Mouse (Mus musculus): ENCODE measurements around the gene Enc1. TPM values are rescaled to one million over a fixed set of nuclear protein-coding genes. Genes with fewer than 3 reads are reported as not detected.

Gene Enc1
- polyA plus RNA-seq, 1 experiment from 2014 or later = 0.67 TPM

DNA sequence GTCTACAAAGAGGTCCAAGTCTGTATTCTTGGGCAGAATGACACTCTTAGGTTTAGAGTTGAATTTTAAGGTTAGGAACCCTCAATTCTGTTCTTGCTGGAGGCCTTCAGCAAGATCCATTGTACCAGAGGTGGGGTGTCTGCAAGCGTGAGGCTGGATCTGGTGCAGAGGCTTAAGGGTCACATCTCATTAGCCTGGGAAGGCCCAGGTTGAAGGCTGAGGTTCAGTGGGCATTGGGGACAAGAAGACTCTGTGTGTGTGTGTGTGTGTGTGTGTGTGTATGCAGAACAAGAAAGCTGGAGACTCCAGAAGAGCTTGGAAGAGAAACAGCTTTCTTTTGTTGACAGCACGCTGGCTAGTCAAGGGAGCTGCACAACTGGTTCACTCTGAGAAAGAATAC is 34.9 kb upstream of the Enc1 start:
- Histone ChIP-seq H3K9ac (no peak overlapping the region), H3K4me2 (peak overlapping the region; percentile 68; the same call in 1 of the 2 replicates), H3K4me1 (replicated peaks) (peaks cover 19% of the 10 kb centered on the region; the same call in 1 of the 2 replicates), H3K9me3 (replicated peaks) (no peaks in the 10 kb centered on the region), H3K36me3 (replicated peaks) (no peaks in the 10 kb centered on the region), H3K27ac (replicated peaks) (no peak overlapping the region), H3K4me3 (replicated peaks) (no peak overlapping the region), H3K27me3 (no peaks in the 10 kb centered on the region)
- WGBS (ENCODE audit: insufficient replicate concordance) = 79% methylated on average over 2 of the region's 2 CpGs
- ATAC-seq (ENCODE audit: insufficient read depth) = no peak

GRCm38 (mm10) chr13:97207472-97208111 is 33.3 kb upstream of the Enc1 start:
- Histone ChIP-seq H3K27ac (replicated peaks) (no peak overlapping the region), H3K9me3 (replicated peaks) (no peaks in the 10 kb centered on the region), H3K27me3 (no peaks in the 10 kb centered on the region), H3K4me1 (replicated peaks) (peaks cover 19% of the 10 kb centered on the region; the same call in 1 of the 2 replicates), H3K4me2 (0 out of 2 replicates have a peak overlapping the region, but pooled peaks have one; percentile 20), H3K36me3 (replicated peaks) (no peaks in the 10 kb centered on the region), H3K9ac (no peak overlapping the region), H3K4me3 (replicated peaks) (no peak overlapping the region)
- WGBS (ENCODE audit: insufficient replicate concordance) = 72% methylated on average over 7 of the region's 7 CpGs
- ATAC-seq (ENCODE audit: insufficient read depth) = no peak

- no peaks in the 10 kb centered on the region for H3K36me3 ChIP-seq (replicated peaks)
- H3K9me3 ChIP-seq (replicated peaks) = no peaks in the 10 kb centered on the region
- 32% methylated on average over 7 of the region's 7 CpGs for WGBS (ENCODE audit: insufficient replicate concordance)
- H3K4me1 ChIP-seq (replicated peaks) = peaks cover 19% of the 10 kb centered on the region; the same call in 1 of the 2 replicates
- 0 out of 2 replicates have a peak overlapping the region, but pooled peaks have one; percentile 20 for H3K4me2 ChIP-seq
- no peak overlapping the region for H3K27ac ChIP-seq (replicated peaks)
- no peak overlapping the region for H3K4me3 ChIP-seq (replicated peaks)
- no peak for ATAC-seq (ENCODE audit: insufficient read depth)
- H3K27me3 ChIP-seq = no peaks in the 10 kb centered on the region
- H3K9ac ChIP-seq = no peak overlapping the region
These were observed 32.8 kb upstream of the Enc1 start for GRCm38 (mm10) chr13:97208112-97208478.

GRCm38 (mm10) chr13:97208500-97209010 is 32.4 kb upstream of the Enc1 start:
- H3K4me2 ChIP-seq = no peak overlapping the region
- 31% methylated on average over 3 of the region's 3 CpGs for WGBS (ENCODE audit: insufficient replicate concordance)

DNA sequence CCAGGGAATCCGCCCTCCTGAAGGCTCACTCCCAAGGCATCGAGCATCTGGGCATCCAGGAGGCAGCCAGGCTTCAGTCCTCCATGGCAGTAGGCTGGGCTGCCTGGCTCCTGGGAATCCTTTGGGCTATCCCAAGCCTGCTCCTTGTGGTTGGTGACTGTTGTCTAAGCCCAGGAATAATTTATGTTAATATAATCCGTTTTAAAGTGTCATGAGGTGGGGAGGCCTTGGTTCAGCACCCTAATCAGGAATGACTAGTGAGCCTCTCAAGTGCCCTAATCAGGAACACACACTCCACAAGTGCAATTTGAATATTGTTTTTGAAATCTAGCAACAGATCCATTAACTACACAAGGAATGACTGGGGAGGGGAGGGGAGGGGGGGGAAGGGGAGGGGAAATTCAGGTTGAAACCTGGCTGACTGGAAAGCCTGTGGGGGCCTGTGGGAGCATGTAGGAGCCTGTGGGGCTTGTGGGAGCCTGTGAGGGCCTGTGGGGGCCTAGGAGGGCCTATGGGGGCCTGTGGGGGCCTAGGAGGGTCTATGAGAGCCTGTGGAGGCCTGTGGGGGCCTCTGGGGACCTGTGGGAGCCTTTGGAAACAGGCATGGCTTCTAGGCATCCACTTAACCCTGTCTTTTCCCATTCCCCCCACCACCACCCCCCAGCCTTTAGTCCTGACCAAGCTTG is 26.2 kb upstream of the Enc1 start:
- WGBS (ENCODE audit: insufficient replicate concordance) = 53% methylated on average over 3 of the region's 3 CpGs
- Histone ChIP-seq H3K27ac (replicated peaks) (no peak overlapping the region), H3K4me1 (replicated peaks) (no peaks in the 10 kb centered on the region), H3K36me3 (replicated peaks) (no peaks in the 10 kb centered on the region), H3K9me3 (replicated peaks) (no peaks in the 10 kb centered on the region), H3K4me3 (replicated peaks) (no peak overlapping the region), H3K27me3 (no peaks in the 10 kb centered on the region), H3K4me2 (no peak overlapping the region), H3K9ac (no peak overlapping the region)
- ATAC-seq (ENCODE audit: insufficient read depth) = no peak

More at GRCm38 (mm10) chr13:97208500-97209010, 32.4 kb upstream of the Enc1 start:
- Histone ChIP-seq H3K4me3 (replicated peaks) (no peak overlapping the region), H3K9ac (no peak overlapping the region), H3K36me3 (replicated peaks) (no peaks in the 10 kb centered on the region), H3K27me3 (no peaks in the 10 kb centered on the region), H3K27ac (replicated peaks) (no peak overlapping the region), H3K9me3 (replicated peaks) (no peaks in the 10 kb centered on the region), H3K4me1 (replicated peaks) (peaks cover 19% of the 10 kb centered on the region; the same call in 1 of the 2 replicates)
- ATAC-seq (ENCODE audit: insufficient read depth) = no peak

- H3K9me3 ChIP-seq (replicated peaks) = no peaks in the 10 kb centered on the region
- WGBS (ENCODE audit: insufficient replicate concordance) = 71% methylated on average over 4 of the region's 4 CpGs
- no peak overlapping the region for H3K27ac ChIP-seq (replicated peaks)
- no peak overlapping the region for H3K4me3 ChIP-seq (replicated peaks)
- H3K4me1 ChIP-seq (replicated peaks) = no peaks in the 10 kb centered on the region
- ATAC-seq (ENCODE audit: insufficient read depth) = no peak
- no peaks in the 10 kb centered on the region for H3K36me3 ChIP-seq (replicated peaks)
- H3K4me2 ChIP-seq = no peak overlapping the region
- no peak overlapping the region for H3K9ac ChIP-seq
- no peaks in the 10 kb centered on the region for H3K27me3 ChIP-seq
These were observed 25.3 kb upstream of the Enc1 start for GRCm38 (mm10) chr13:97215563-97215962.

DNA sequence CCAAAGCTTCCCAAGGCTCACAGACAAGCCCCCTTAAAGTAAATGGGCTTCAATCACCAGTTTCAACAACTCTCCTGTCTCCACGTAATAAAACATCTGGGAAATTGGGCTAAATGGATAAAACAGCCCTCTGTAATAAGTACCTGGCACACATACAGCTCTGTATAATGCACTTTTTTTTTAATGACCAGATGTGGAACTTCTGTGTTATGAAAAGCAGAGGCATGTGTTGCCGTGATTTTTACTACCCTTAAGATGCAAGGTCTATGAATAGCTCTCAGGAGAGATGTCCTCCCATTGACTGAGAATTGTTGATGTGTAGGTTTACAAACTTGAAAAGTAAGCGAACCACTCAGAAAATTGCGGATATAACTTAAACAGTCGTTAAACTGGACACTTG is 24.7 kb upstream of the Enc1 start:
- Histone ChIP-seq H3K36me3 (replicated peaks) (no peaks in the 10 kb centered on the region), H3K4me1 (replicated peaks) (no peaks in the 10 kb centered on the region), H3K4me3 (replicated peaks) (no peak overlapping the region), H3K9me3 (replicated peaks) (no peaks in the 10 kb centered on the region), H3K27ac (replicated peaks) (no peak overlapping the region), H3K4me2 (no peak overlapping the region), H3K9ac (no peak overlapping the region), H3K27me3 (no peaks in the 10 kb centered on the region)
- ATAC-seq (ENCODE audit: insufficient read depth) = no peak
- 64% methylated on average over 5 of the region's 5 CpGs for WGBS (ENCODE audit: insufficient replicate concordance)

- Histone ChIP-seq H3K4me1 (replicated peaks) (peaks cover 2% of the 10 kb centered on the region; the same call in 1 of the 2 replicates), H3K9ac (no peak overlapping the region), H3K4me3 (replicated peaks) (no peak overlapping the region), H3K27me3 (no peaks in the 10 kb centered on the region), H3K9me3 (replicated peaks) (no peaks in the 10 kb centered on the region), H3K36me3 (replicated peaks) (no peaks in the 10 kb centered on the region), H3K4me2 (no peak overlapping the region), H3K27ac (replicated peaks) (no peak overlapping the region)
- no peak for ATAC-seq (ENCODE audit: insufficient read depth)
- WGBS (ENCODE audit: insufficient replicate concordance) = 71% methylated on average over 3 of the region's 3 CpGs
These were observed 20.9 kb upstream of the Enc1 start for GRCm38 (mm10) chr13:97220022-97220421.

DNA sequence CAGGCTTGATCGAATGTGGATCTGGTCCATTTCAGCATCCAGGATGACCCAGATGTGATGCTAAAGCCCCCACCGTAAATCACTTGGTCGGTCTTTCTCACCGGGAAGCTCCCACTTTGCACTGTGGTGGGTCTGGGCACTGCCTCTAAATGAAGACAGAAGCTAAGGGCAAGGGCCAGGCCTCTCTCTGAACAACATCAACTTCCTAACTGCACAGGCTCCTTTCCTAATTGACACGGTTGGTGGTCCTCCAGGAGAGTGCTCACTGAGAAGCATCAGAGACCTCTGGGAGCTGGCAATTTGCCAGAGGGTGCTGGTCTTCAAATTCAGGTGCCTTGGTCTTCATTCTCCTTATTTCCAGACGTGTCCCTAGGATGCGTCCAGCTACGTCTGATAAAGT is 17.0 kb upstream of the Enc1 start:
- WGBS (ENCODE audit: insufficient replicate concordance) = 62% methylated on average over 8 of the region's 8 CpGs

GRCm38 (mm10) chr13:97224341-97224982 is 16.4 kb upstream of the Enc1 start:
- Histone ChIP-seq H3K9ac (no peak overlapping the region), H3K27me3 (no peaks in the 10 kb centered on the region), H3K4me1 (replicated peaks) (peaks cover 5% of the 10 kb centered on the region; the same call in 1 of the 2 replicates), H3K4me3 (replicated peaks) (no peak overlapping the region), H3K27ac (replicated peaks) (peak overlapping the region; percentile 74), H3K36me3 (replicated peaks) (no peaks in the 10 kb centered on the region), H3K9me3 (replicated peaks) (no peaks in the 10 kb centered on the region), H3K4me2 (no peak overlapping the region; the same call in 1 of the 2 replicates)
- WGBS (ENCODE audit: insufficient replicate concordance) = 49% methylated on average over 10 of the region's 10 CpGs
- peak; percentile 75 for ATAC-seq (ENCODE audit: insufficient read depth)

More for the DNA sequence above, 17.0 kb upstream of the Enc1 start:
- no peaks in the 10 kb centered on the region for H3K27me3 ChIP-seq
- no peaks in the 10 kb centered on the region for H3K9me3 ChIP-seq (replicated peaks)
- no peak overlapping the region for H3K9ac ChIP-seq
- no peak overlapping the region for H3K4me2 ChIP-seq
- H3K4me3 ChIP-seq (replicated peaks) = no peak overlapping the region
- ATAC-seq (ENCODE audit: insufficient read depth) = peak; percentile 19
- H3K4me1 ChIP-seq (replicated peaks) = peaks cover 5% of the 10 kb centered on the region; the same call in 1 of the 2 replicates
- 0 out of 2 replicates have a peak overlapping the region, but pooled peaks have one; percentile 24 for H3K27ac ChIP-seq (replicated peaks)
- no peaks in the 10 kb centered on the region for H3K36me3 ChIP-seq (replicated peaks)

DNA sequence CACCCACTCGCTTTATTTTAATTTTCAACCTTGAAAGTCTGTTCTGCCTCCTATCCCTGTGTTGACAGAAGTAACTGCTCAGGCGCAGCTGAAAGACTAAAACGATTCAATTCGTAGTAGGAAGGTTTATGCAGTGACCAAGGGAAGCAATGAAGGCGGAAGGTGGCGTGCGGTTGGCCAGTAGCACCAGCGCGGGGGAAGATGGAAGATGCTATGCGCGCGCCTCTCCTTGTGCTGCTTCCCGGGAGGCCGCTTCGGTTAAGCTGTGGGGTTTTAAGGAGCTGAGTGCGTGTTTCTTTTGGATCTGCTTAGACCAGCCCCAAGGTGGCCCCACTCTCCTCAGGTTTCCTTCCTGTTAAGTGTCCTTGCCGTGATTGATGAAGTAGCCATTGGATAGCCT is 15.8 kb upstream of the Enc1 start:
- 66% methylated on average over 17 of the region's 17 CpGs for WGBS (ENCODE audit: insufficient replicate concordance)
- Histone ChIP-seq H3K27ac (replicated peaks) (peak overlapping the region; percentile 74; the same call in 1 of the 2 replicates), H3K9me3 (replicated peaks) (no peaks in the 10 kb centered on the region)

More for the DNA sequence above, 15.8 kb upstream of the Enc1 start:
- Histone ChIP-seq H3K4me1 (replicated peaks) (peaks cover 5% of the 10 kb centered on the region; the same call in 1 of the 2 replicates), H3K27me3 (no peaks in the 10 kb centered on the region), H3K9ac (no peak overlapping the region), H3K36me3 (replicated peaks) (no peaks in the 10 kb centered on the region), H3K4me2 (no peak overlapping the region), H3K4me3 (replicated peaks) (no peak overlapping the region)
- ATAC-seq (ENCODE audit: insufficient read depth) = no peak
